ENCODE assay signal across 28 mouse cellular contexts in the genomic region with DNA sequence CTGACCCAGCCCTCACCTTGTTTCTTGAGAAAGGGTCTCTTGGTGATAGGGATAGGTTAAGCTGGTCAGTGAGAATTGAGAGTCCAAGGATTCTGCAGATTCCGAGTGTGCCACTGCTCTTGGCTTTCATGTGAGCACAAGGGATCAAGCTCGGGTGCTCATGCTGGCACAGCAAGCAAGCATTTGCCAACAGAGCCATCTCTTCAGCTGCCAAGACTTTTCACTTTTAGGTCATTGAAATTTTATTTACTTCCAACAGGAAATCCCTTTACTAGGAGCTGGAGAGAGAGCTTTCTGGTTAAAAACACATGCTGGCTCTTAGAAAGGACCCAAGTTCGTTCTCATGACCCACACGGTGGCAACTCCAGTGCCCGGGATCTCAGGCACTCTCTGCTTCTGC. TPM values are rescaled to one million over a fixed set of nuclear protein-coding genes. Genes with fewer than 3 reads are reported as not detected.
DNase-seq lines count a peak whose midpoint lies in the region; ATAC-seq and TF ChIP-seq lines count a peak whose summit lies in the region.
"Had no signal": no experiment of that assay in that cellular context is flagged by ENCODE, and none has a peak within 500 bp of the region (broad histone marks: within the 10 kb centered on the region; RNA-seq: fewer than 3 reads in every experiment).

No protein-coding gene starts in this region.

- ATAC-seq in liver, postnatal 0 days: no peak
- ATAC-seq: activated CD4-positive, CD25-positive, alpha-beta regulatory T cell, adult 4 months; CD4-positive, CD25-positive, alpha-beta regulatory T cell, adult 4 months; forebrain, embryonic 13.5 days; forebrain, embryonic 15.5 days; forebrain, postnatal 0 days; Patski had no signal

- DNase-seq in cerebellum, adult 18-20 months: peak; percentile 20 to 33
- no peak for DNase-seq in cerebellum, adult 9-11 months
- DNase-seq in cerebellum, postnatal 36 days: peak; percentile 19 to 23
- no peak for DNase-seq in cerebellum, postnatal 14 days
- DNase-seq in liver, adult 2 months (ENCODE audit: extremely low read depth, low read depth, low spot score): peak; percentile 61
- no peak for DNase-seq in liver, postnatal 0 days
- DNase-seq in layer of hippocampus, adult 9-11 months: no peak
- DNase-seq: adrenal gland, adult 2 months; adrenal gland, postnatal 10 days; adrenal gland, postnatal 25 days; B cell, adult 2 months; cerebellum, adult 8-10 months; cerebellum, postnatal 10 days; forebrain, postnatal 0 days had no signal

- no peaks in the 10 kb centered on the region for H3K27me3 ChIP-seq in liver, adult 2 months (ENCODE audit: control insufficient read depth, insufficient read depth, low read length)
- H3K27me3 ChIP-seq in liver, postnatal 0 days (ENCODE audit: insufficient read depth, low read length): no peaks in the 10 kb centered on the region
- H3K27me3 ChIP-seq: CH12.LX; embryonic facial prominence, embryonic 12.5 days; forebrain, embryonic 13.5 days; forebrain, embryonic 15.5 days; Patski had no signal

- no peaks in the 10 kb centered on the region; the same call in 1 of the 2 replicates for H3K79me2 ChIP-seq in liver, adult 2 months (ENCODE audit: control insufficient read depth, insufficient read depth, low read length)

- 36% methylated on average over 5 of the region's 5 CpGs for WGBS in liver, adult 2 months
- 85% methylated on average over 5 of the region's 5 CpGs for WGBS in liver, postnatal 0 days (ENCODE audit: insufficient replicate concordance)
- 46% methylated on average over 5 of the region's 5 CpGs for WGBS in olfactory bulb, adult 2 months

- H3K27ac ChIP-seq in liver, adult 2 months (replicated peaks; ENCODE audit: insufficient read depth, low read depth, low read length): no peak overlapping the region
- H3K27ac ChIP-seq in liver, postnatal 0 days (ENCODE audit: low read depth): no peak overlapping the region
- 0 out of 2 replicates have a peak overlapping the region, but pooled peaks have one; percentile 6 for H3K27ac ChIP-seq in olfactory bulb, adult 2 months (ENCODE audit: insufficient read depth, low read depth, low read length)
- H3K27ac ChIP-seq: embryonic facial prominence, embryonic 10.5 days; embryonic facial prominence, embryonic 12.5 days; forebrain, embryonic 13.5 days; forebrain, embryonic 15.5 days had no signal

- H3K9me3 ChIP-seq in liver, postnatal 0 days (ENCODE audit: low read length): no peaks in the 10 kb centered on the region
- H3K9me3 ChIP-seq: embryonic facial prominence, embryonic 10.5 days; embryonic facial prominence, embryonic 12.5 days; forebrain, embryonic 13.5 days; forebrain, embryonic 15.5 days; G1E had no signal

- H3K4me1 ChIP-seq in liver, adult 2 months (ENCODE audit: control insufficient read depth, insufficient read depth, low read length): no peaks in the 10 kb centered on the region
- no peaks in the 10 kb centered on the region for H3K4me1 ChIP-seq in liver, postnatal 0 days (ENCODE audit: insufficient read depth)
- H3K4me1 ChIP-seq in olfactory bulb, adult 2 months (ENCODE audit: control insufficient read depth, insufficient read depth, low read length): peaks cover 5% of the 10 kb centered on the region; the same call in 1 of the 2 replicates
- H3K4me1 ChIP-seq: embryonic facial prominence, embryonic 10.5 days; embryonic facial prominence, embryonic 12.5 days; forebrain, embryonic 13.5 days; forebrain, embryonic 15.5 days had no signal

- no peak overlapping the region for H3K4me3 ChIP-seq in liver, adult 2 months (ENCODE audit: insufficient read depth, low read depth, low read length)
- H3K4me3 ChIP-seq in liver, postnatal 0 days (ENCODE audit: low read depth, low read length): no peak overlapping the region
- H3K4me3 ChIP-seq in olfactory bulb, adult 2 months (ENCODE audit: insufficient read depth, low read depth, low read length): no peak overlapping the region
- H3K4me3 ChIP-seq: embryonic facial prominence, embryonic 10.5 days; embryonic facial prominence, embryonic 12.5 days; forebrain, embryonic 13.5 days; forebrain, embryonic 15.5 days had no signal

- peaks cover 51% of the 10 kb centered on the region for H3K36me3 ChIP-seq in liver, adult 2 months (ENCODE audit: control insufficient read depth, insufficient read depth, low read length)
- peaks cover 71% of the 10 kb centered on the region for H3K36me3 ChIP-seq in liver, postnatal 0 days (replicated peaks; ENCODE audit: insufficient read depth, low read length)

- H3K4me2 ChIP-seq in liver, postnatal 0 days (ENCODE audit: low read depth, low read length): no peak overlapping the region
- H3K4me2 ChIP-seq: embryonic facial prominence, embryonic 12.5 days; forebrain, embryonic 13.5 days; forebrain, embryonic 15.5 days had no signal

- TF ChIP-seq EP300 in liver, postnatal 0 days (IDR thresholded peaks at IDR 0.05; ENCODE audit: low read depth): no peak

- no peak for TF ChIP-seq CTCF in liver, adult 2 months (IDR thresholded peaks at IDR 0.05; ENCODE audit: low read depth, low read length)
- no peak for TF ChIP-seq CTCF in liver, postnatal 0 days (IDR thresholded peaks at IDR 0.05; ENCODE audit: low read depth)
- no peak for TF ChIP-seq CTCF in olfactory bulb, adult 2 months (IDR thresholded peaks at IDR 0.05; ENCODE audit: insufficient read depth, low read depth, low read length)

- no peak overlapping the region for H3K9ac ChIP-seq in liver, adult 2 months (ENCODE audit: low read depth, low read length)
- H3K9ac ChIP-seq in liver, postnatal 0 days (replicated peaks): no peak overlapping the region
- H3K9ac ChIP-seq: embryonic facial prominence, embryonic 12.5 days; forebrain, embryonic 13.5 days; forebrain, embryonic 15.5 days; forebrain, postnatal 0 days had no signal

- TF ChIP-seq POLR2A in liver, adult 2 months (IDR thresholded peaks at IDR 0.05; ENCODE audit: extremely low read depth, insufficient read depth, low read length): no peak
- TF ChIP-seq POLR2A in olfactory bulb, adult 2 months (IDR thresholded peaks at IDR 0.05; ENCODE audit: insufficient read depth, low read depth, low read length): no peak

RNA-seq across cellular contexts. Expression of a gene that starts 10.1 kb away (rescaled TPM):
- total RNA-seq in liver, adult 2 months (2014; rRNA removed): not detected in 2 replicates
- polyA plus RNA-seq in liver, adult 2 months (2012; rRNA removed): 2.3 and 3.2 TPM in 2 replicates
- polyA plus RNA-seq in liver, postnatal 0 days (2015; fragmentation: Nextera tagmentation; extraction: Ambion mirVana): not detected in 2 replicates
- polyA plus RNA-seq in olfactory bulb, adult 2 months (2012; ENCODE audit: insufficient read depth, insufficient read length, low replicate concordance, missing spikeins): not detected in 2 replicates
- total RNA-seq: adrenal gland, postnatal 10 days; adrenal gland, postnatal 25 days; adrenal gland, postnatal 4 days had no signal
- polyA plus RNA-seq: activated CD4-positive, CD25-positive, alpha-beta regulatory T cell, adult 4 months; CD4-positive, CD25-positive, alpha-beta regulatory T cell, adult 4 months; cortical plate, adult 2 months; embryonic facial prominence, embryonic 10.5 days; embryonic facial prominence, embryonic 12.5 days; embryonic facial prominence, embryonic 14.5 days; forebrain, embryonic 11.5 days; forebrain, embryonic 13.5 days; forebrain, embryonic 15.5 days; forebrain, postnatal 0 days; Patski had no signal

RNA-seq across cellular contexts. Expression of a gene that starts 17.1 kb away (rescaled TPM):
- total RNA-seq in liver, adult 2 months (2014; rRNA removed): 10.0 and 13.9 TPM in 2 replicates
- polyA plus RNA-seq in liver, adult 2 months (2012; rRNA removed): 8.7 and 15.7 TPM in 2 replicates
- polyA plus RNA-seq in liver, postnatal 0 days (2015; fragmentation: Nextera tagmentation; extraction: Ambion mirVana): 5.6 and 7.4 TPM in 2 replicates
- not detected in 2 replicates for polyA plus RNA-seq in olfactory bulb, adult 2 months (2012; ENCODE audit: insufficient read depth, insufficient read length, low replicate concordance, missing spikeins)

RNA-seq across cellular contexts. Expression of a gene that starts 26.5 kb away (rescaled TPM):
- 8.2 and 12.8 TPM in 2 replicates for total RNA-seq in liver, adult 2 months (2014; rRNA removed)
- 6.7 and 8.7 TPM in 2 replicates for polyA plus RNA-seq in liver, adult 2 months (2012; rRNA removed)
- 3.0 and 3.6 TPM in 2 replicates for polyA plus RNA-seq in liver, postnatal 0 days (2015; fragmentation: Nextera tagmentation; extraction: Ambion mirVana)
- 384 TPM in 1 of 2 replicates, not detected in the other for polyA plus RNA-seq in olfactory bulb, adult 2 months (2012; ENCODE audit: insufficient read depth, insufficient read length, low replicate concordance, missing spikeins)

RNA-seq across cellular contexts. Expression of a gene that starts 51.5 kb away (rescaled TPM):
- total RNA-seq in liver, adult 2 months (2014; rRNA removed): 25.2 and 30.8 TPM in 2 replicates
- 40.6 and 45.6 TPM in 2 replicates for polyA plus RNA-seq in liver, adult 2 months (2012; rRNA removed)
- 41.4 and 42.2 TPM in 2 replicates for polyA plus RNA-seq in liver, postnatal 0 days (2015; fragmentation: Nextera tagmentation; extraction: Ambion mirVana)
- not detected in 2 replicates for polyA plus RNA-seq in olfactory bulb, adult 2 months (2012; ENCODE audit: insufficient read depth, insufficient read length, low replicate concordance, missing spikeins)

Comparison
In these comparisons a context has a peak if more than half of its experiments do, and no peak if none do; other contexts are left out.
1. DNase-seq: peak in cerebellum, adult 18-20 months (2 of 2), cerebellum, postnatal 36 days (2 of 2) and liver, adult 2 months (single experiment); none in cerebellum, adult 9-11 months (single experiment), cerebellum, postnatal 14 days (0 of 2), liver, postnatal 0 days (single experiment) and layer of hippocampus, adult 9-11 months (single experiment).
2. RNA of a gene that starts 26.5 kb away (polyA plus RNA-seq): 384 TPM in olfactory bulb, adult 2 months; 6.7 to 8.7 TPM in liver, adult 2 months and 3.0 to 3.6 TPM in liver, postnatal 0 days; every median in the first group is over 10 times any median in the second.